Mouse (Mus musculus): ENCODE data around the gene Inava. TPM values are rescaled to one million over a fixed set of nuclear protein-coding genes. Genes with fewer than 3 reads are reported as not detected.

The Inava gene
- polyA plus RNA-seq, 1 experiment from 2014 or later, result 2.6 TPM

DNA sequence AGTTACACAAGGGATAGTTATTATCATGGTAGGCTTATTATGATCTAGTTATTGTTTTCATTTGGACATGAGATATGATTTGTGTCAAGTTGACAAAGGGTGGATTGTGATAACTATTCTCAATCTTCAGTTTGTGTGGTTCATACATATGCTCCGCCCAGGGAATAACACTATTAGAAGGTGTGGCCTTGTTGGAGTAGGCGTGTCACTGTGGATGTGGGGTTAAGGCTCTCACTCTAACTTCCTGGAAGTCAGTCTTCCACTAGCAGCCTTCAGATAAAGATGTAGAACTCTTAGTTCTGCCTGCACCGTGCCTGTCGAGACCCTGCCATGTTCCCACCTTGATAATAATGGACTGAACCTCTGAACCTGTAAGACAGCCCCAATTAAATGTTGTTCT is 4.4 kb upstream of the Inava start:
- no peak for ATAC-seq (ENCODE audit: low FRiP score, low TSS enrichment)
- Histone ChIP-seq H3K4me3 (replicated peaks; ENCODE audit: low read depth, low read length) (no peak overlapping the region), H3K4me1 (ENCODE audit: control insufficient read depth, insufficient read depth, low read length) (no peaks in the 10 kb centered on the region), H3K9ac (replicated peaks; ENCODE audit: low read length) (no peak overlapping the region), H3K27ac (replicated peaks; ENCODE audit: low read depth, low read length) (no peak overlapping the region), H3K4me2 (ENCODE audit: low read length) (no peak overlapping the region), H3K27me3 (ENCODE audit: control insufficient read depth, insufficient read depth, low read length) (no peaks in the 10 kb centered on the region), H3K9me3 (ENCODE audit: control insufficient read depth, low read length) (no peaks in the 10 kb centered on the region), H3K36me3 (ENCODE audit: control insufficient read depth, insufficient read depth, low read length) (no peaks in the 10 kb centered on the region)
- no peak for DNase-seq
- 84% methylated on average over 4 of the region's 4 CpGs for WGBS

DNA sequence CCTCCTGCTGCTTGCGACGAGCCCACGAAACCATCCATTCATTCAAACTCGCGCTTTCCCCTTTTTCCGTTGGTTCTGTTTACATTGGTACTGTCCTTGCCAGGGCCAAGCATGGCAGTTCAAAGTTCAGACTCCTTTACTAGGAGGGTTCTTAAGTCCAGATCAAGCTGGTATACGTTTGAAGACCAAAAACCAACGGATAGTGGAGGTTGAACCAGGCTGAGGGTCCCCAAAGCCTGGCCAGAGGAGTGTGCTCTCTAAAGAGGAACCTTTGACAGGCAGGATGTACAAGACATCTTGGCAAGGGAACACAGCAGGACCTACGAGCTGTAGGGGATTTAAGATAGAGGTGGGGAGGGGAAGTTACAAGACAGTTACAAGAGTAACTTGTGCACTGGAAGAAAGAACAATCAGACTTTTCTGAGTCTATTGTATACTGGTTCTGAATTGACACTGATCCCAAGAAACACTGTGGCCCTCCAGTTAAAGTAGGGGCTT is 580 bp upstream of the Inava start:
- ATAC-seq (ENCODE audit: low FRiP score, low TSS enrichment), result no peak
- 3% methylated on average over 9 of the region's 9 CpGs for WGBS
- no peak for DNase-seq

DNA sequence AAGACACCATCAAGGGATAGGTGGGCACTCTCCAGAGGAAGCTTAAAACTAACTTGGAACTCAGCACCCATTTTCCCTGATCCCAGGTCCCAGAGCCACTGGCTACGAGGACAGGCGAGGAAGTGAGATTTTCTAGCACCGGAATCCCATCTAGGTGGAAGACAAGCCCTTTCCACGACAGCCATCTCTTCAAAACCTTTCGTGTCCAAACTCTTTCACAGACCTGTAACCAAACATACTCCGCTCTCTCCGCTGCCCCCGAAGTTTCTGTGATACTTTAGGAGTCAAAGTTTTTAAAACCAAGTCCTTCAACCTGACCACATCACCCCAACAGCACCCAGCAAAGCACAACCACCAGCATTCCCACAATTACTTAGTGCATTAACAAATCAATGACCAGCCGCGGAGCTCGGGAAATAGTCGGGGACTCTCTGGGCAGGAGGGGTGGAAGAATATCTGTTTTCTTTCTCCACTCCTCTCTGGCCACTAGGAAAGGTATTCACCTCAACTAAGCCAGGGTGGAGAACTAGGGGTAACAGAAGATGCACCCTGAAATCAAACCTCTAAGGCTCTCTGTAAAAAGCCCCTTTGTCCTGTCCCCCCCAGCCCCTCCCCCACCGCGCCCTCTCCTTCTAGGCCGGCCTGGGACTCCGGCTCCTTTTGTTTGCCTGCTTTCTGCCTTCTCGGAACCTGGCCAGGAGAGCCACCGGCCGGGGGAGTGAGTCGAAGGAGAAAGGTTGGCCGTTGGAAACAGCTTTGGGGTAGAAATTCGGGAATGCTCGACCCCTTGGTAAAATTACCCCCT is 876 bp downstream of the Inava start:
- Histone ChIP-seq H3K27me3 (ENCODE audit: control insufficient read depth, insufficient read depth, low read length) (peaks cover 10% of the 10 kb centered on the region; the same call in 1 of the 2 replicates), H3K4me2 (ENCODE audit: low read length) (peak overlapping the region; percentile 81), H3K9me3 (ENCODE audit: control insufficient read depth, low read length) (no peaks in the 10 kb centered on the region), H3K4me1 (ENCODE audit: control insufficient read depth, insufficient read depth, low read length) (peaks cover 41% of the 10 kb centered on the region), H3K9ac (replicated peaks; ENCODE audit: low read length) (peak overlapping the region; percentile 55), H3K27ac (replicated peaks; ENCODE audit: low read depth, low read length) (no peak overlapping the region), H3K36me3 (ENCODE audit: control insufficient read depth, insufficient read depth, low read length) (no peaks in the 10 kb centered on the region), H3K4me3 (replicated peaks; ENCODE audit: low read depth, low read length) (peak overlapping the region; percentile 50)
- 1% methylated on average over 23 of the region's 23 CpGs for WGBS
- DNase-seq, result peak; percentile 47
- ATAC-seq (ENCODE audit: low FRiP score, low TSS enrichment), result no peak

More for the DNA sequence above, 580 bp upstream of the Inava start:
- H3K27ac ChIP-seq (replicated peaks; ENCODE audit: low read depth, low read length), result no peak overlapping the region
- peaks cover 27% of the 10 kb centered on the region for H3K4me1 ChIP-seq (ENCODE audit: control insufficient read depth, insufficient read depth, low read length)
- H3K9ac ChIP-seq (replicated peaks; ENCODE audit: low read length), result peak overlapping the region; percentile 55
- no peaks in the 10 kb centered on the region for H3K36me3 ChIP-seq (ENCODE audit: control insufficient read depth, insufficient read depth, low read length)
- peak overlapping the region; percentile 81 for H3K4me2 ChIP-seq (ENCODE audit: low read length)
- peak overlapping the region; percentile 50 for H3K4me3 ChIP-seq (replicated peaks; ENCODE audit: low read depth, low read length)
- peaks cover 8% of the 10 kb centered on the region; the same call in 1 of the 2 replicates for H3K27me3 ChIP-seq (ENCODE audit: control insufficient read depth, insufficient read depth, low read length)
- H3K9me3 ChIP-seq (ENCODE audit: control insufficient read depth, low read length), result no peaks in the 10 kb centered on the region

DNA sequence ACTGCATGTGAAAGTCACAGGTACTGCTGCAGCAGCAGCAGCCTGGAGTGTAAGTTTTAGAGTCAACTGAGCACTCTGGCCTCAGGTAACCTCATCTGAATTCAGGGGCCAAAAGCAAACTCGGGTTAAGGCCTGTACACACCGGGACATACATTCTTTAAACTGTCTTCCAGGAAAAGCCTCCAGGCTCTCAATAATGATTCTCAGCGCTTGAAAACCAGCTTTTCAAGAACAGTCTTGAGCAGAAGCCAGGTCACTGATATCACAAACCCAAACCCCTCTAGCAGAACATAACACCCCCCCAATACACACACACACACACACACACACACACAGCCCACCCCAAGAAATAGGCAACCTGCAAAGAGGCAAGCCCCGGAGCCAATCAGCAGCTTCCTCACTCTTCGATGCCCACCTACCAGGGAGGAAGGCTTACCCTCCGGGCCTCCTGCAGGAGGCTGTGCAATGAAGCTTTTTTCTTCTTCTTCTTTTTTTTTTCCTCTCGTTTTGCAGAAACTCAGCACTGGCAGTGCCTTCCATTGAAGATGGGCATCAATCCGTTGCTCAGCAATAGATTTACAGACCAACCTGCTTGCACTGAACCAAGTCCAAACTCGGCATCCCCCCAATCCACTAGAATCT is 1.7 kb downstream of the Inava start:
- H3K4me1 ChIP-seq (ENCODE audit: control insufficient read depth, insufficient read depth, low read length), result peaks cover 46% of the 10 kb centered on the region
- 2% methylated on average over 9 of the region's 9 CpGs for WGBS
- peak; percentile 52 for DNase-seq

DNA sequence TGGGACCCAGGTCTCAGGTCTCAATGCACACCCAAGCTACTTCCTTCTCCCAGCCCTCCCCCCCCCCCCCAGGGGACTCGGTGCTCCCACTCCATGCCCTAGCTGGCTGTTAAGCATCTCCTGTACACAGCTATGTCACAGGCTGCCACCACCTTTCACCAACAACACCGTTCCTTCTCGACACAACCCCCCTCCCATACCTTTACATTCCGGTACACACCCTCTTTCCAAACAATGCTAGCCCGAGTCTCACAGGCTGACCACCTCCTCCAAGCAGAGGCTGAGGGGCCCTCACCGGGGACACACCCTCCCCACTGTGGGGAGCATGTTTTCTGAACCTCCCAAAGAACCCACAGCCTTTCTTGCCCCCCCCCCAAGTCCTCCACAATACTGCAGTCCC is 2.5 kb downstream of the Inava start:
- H3K9ac ChIP-seq (replicated peaks; ENCODE audit: low read length), result no peak overlapping the region
- H3K4me1 ChIP-seq (ENCODE audit: control insufficient read depth, insufficient read depth, low read length), result peaks cover 46% of the 10 kb centered on the region
- H3K4me2 ChIP-seq (ENCODE audit: low read length), result peak overlapping the region; percentile 81
- ATAC-seq (ENCODE audit: low FRiP score, low TSS enrichment), result no peak
- H3K36me3 ChIP-seq (ENCODE audit: control insufficient read depth, insufficient read depth, low read length), result no peaks in the 10 kb centered on the region
- DNase-seq, result no peak
- H3K27ac ChIP-seq (replicated peaks; ENCODE audit: low read depth, low read length), result no peak overlapping the region
- peak overlapping the region; percentile 50; the same call in 1 of the 2 replicates for H3K4me3 ChIP-seq (replicated peaks; ENCODE audit: low read depth, low read length)
- 2% methylated on average over 6 of the region's 6 CpGs for WGBS
- peaks cover 10% of the 10 kb centered on the region; the same call in 1 of the 2 replicates for H3K27me3 ChIP-seq (ENCODE audit: control insufficient read depth, insufficient read depth, low read length)
- H3K9me3 ChIP-seq (ENCODE audit: control insufficient read depth, low read length), result no peaks in the 10 kb centered on the region

More for the DNA sequence above, 1.7 kb downstream of the Inava start:
- Histone ChIP-seq H3K9ac (replicated peaks; ENCODE audit: low read length) (no peak overlapping the region), H3K4me3 (replicated peaks; ENCODE audit: low read depth, low read length) (peak overlapping the region; percentile 50), H3K27me3 (ENCODE audit: control insufficient read depth, insufficient read depth, low read length) (peaks cover 10% of the 10 kb centered on the region; the same call in 1 of the 2 replicates), H3K9me3 (ENCODE audit: control insufficient read depth, low read length) (no peaks in the 10 kb centered on the region), H3K27ac (replicated peaks; ENCODE audit: low read depth, low read length) (no peak overlapping the region), H3K4me2 (ENCODE audit: low read length) (peak overlapping the region; percentile 81), H3K36me3 (ENCODE audit: control insufficient read depth, insufficient read depth, low read length) (no peaks in the 10 kb centered on the region)
- no peak for ATAC-seq (ENCODE audit: low FRiP score, low TSS enrichment)

DNA sequence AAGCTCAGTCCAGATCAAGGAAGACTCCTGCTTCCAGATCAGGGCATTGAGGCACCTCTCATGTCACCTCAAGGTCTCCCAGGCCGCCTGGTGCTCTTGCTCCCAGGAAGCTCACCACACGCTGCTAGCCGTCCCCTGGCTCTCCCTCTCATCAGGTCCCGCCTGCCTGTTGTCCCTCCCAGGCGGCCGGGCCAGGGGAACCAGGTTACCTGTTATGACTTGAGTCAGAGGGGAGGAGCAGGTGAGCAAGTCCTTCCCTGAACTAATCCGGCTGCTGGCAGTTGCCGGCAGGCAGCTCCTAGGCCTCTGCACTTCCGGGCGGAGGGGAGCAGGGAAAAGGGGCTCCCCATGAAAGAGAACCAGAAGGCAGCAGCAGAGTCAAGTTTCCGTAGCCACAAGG is 3.9 kb downstream of the Inava start:
- WGBS, result 34% methylated on average over 11 of the region's 11 CpGs
- Histone ChIP-seq H3K27ac (replicated peaks; ENCODE audit: low read depth, low read length) (no peak overlapping the region), H3K4me1 (ENCODE audit: control insufficient read depth, insufficient read depth, low read length) (peaks cover 46% of the 10 kb centered on the region), H3K9ac (replicated peaks; ENCODE audit: low read length) (no peak overlapping the region), H3K9me3 (ENCODE audit: control insufficient read depth, low read length) (no peaks in the 10 kb centered on the region), H3K4me3 (replicated peaks; ENCODE audit: low read depth, low read length) (no peak overlapping the region), H3K4me2 (ENCODE audit: low read length) (no peak overlapping the region), H3K36me3 (ENCODE audit: control insufficient read depth, insufficient read depth, low read length) (no peaks in the 10 kb centered on the region), H3K27me3 (ENCODE audit: control insufficient read depth, insufficient read depth, low read length) (peaks cover 10% of the 10 kb centered on the region; the same call in 1 of the 2 replicates)
- ATAC-seq (ENCODE audit: low FRiP score, low TSS enrichment) (no peak), DNase-seq (no peak)

DNA sequence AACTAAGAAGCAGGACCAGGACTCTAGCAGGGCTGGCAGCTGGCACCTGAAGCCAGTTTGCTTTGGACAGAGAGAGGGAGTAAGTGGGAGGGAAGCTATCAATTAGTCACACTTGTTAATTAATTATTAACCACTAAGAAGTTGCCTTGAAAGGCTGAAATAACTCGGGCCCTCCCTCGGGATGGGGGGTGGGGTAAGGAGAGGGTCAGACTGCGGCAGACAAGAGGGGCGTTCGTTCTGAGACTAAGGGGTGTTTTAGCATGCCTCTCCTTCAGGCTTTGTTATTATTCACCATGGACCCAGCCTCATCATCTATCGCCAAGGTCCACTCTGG is 5.1 kb downstream of the Inava start:
- DNase-seq, result peak; percentile 52
- H3K9me3 ChIP-seq (ENCODE audit: control insufficient read depth, low read length), result no peaks in the 10 kb centered on the region
- 10% methylated on average over 6 of the region's 6 CpGs for WGBS

DNA sequence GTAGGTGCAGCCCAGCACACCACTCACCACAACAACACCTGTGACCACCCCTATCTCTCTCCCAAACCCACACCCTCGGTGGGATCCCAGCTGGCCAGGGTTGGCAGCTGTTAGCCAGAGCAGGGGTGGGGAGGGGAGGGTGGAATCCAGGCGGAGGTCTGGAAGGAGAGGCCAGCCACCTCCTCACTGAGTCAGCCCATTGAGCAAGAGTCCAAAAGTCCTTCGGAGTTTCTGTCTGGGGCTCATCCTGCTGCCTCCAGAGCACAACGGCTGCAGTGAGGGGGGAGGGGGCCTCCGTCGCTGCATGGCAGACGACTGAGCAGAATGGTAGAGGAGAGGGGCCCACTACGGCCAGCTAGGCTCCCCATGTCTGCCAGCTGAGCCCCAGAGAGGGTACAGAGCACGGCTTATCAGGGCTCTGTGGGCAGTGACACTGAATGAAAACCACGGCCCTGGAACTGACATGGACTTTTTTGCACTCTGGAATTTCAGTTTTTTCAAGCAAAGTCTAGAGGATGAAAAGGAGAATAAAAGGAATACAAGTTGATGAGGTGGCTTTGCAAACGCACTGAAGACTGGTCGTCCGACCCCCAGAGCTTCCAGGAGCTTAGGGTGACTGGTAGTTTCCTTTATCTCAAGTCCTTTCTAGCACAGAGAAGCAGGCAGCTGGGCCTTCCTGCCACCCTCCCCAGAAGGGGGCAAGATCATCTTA is 5.6 kb downstream of the Inava start:
- H3K27me3 ChIP-seq (ENCODE audit: control insufficient read depth, insufficient read depth, low read length), result peaks cover 10% of the 10 kb centered on the region; the same call in 1 of the 2 replicates
- H3K9me3 ChIP-seq (ENCODE audit: control insufficient read depth, low read length), result no peaks in the 10 kb centered on the region
- 8% methylated on average over 13 of the region's 13 CpGs for WGBS
- H3K4me2 ChIP-seq (ENCODE audit: low read length), result no peak overlapping the region
- H3K36me3 ChIP-seq (ENCODE audit: control insufficient read depth, insufficient read depth, low read length), result no peaks in the 10 kb centered on the region; the same call in 1 of the 2 replicates
- no peak for ATAC-seq (ENCODE audit: low FRiP score, low TSS enrichment)
- no peak overlapping the region for H3K4me3 ChIP-seq (replicated peaks; ENCODE audit: low read depth, low read length)
- no peak overlapping the region for H3K27ac ChIP-seq (replicated peaks; ENCODE audit: low read depth, low read length)
- H3K9ac ChIP-seq (replicated peaks; ENCODE audit: low read length), result no peak overlapping the region
- peak; percentile 33 for DNase-seq
- H3K4me1 ChIP-seq (ENCODE audit: control insufficient read depth, insufficient read depth, low read length), result peaks cover 49% of the 10 kb centered on the region

More for the DNA sequence above, 5.1 kb downstream of the Inava start:
- Histone ChIP-seq H3K9ac (replicated peaks; ENCODE audit: low read length) (no peak overlapping the region), H3K4me3 (replicated peaks; ENCODE audit: low read depth, low read length) (no peak overlapping the region), H3K27me3 (ENCODE audit: control insufficient read depth, insufficient read depth, low read length) (peaks cover 10% of the 10 kb centered on the region; the same call in 1 of the 2 replicates), H3K36me3 (ENCODE audit: control insufficient read depth, insufficient read depth, low read length) (no peaks in the 10 kb centered on the region; the same call in 1 of the 2 replicates), H3K4me2 (ENCODE audit: low read length) (no peak overlapping the region), H3K4me1 (ENCODE audit: control insufficient read depth, insufficient read depth, low read length) (peaks cover 49% of the 10 kb centered on the region), H3K27ac (replicated peaks; ENCODE audit: low read depth, low read length) (no peak overlapping the region)
- no peak for ATAC-seq (ENCODE audit: low FRiP score, low TSS enrichment)
